Mouse (Mus musculus) neural tube, embryonic 14.5 days (tissue): ENCODE results near the gene Pnma1. TPM values are rescaled to one million over a fixed set of nuclear protein-coding genes. Genes with fewer than 3 reads are reported as not detected.
A peak's percentile ranks its signal among the peaks of the same experiment; 100 is the strongest.

Source experiments
- ATAC-seq: fragments of 200-750 bp; cut with Nextera tagmentation; 2 replicates; pipeline ENCODE4 v1.8.0; 2017; ENCODE audit warnings: low read depth, mild to moderate bottlenecking, moderate TSS enrichment, moderate library complexity
- H3K27ac ChIP-seq: fragments of 300-500 bp; sonication (generic); 2 replicates; pipeline ENCODE4 v1.5.1; 2014; ENCODE audit warnings: low read depth, mild to moderate bottlenecking, control low read depth, low read length, moderate library complexity, mixed read lengths
- H3K27me3 ChIP-seq: fragments of 300-500 bp; sonication (generic); 2 replicates; pipeline ENCODE4 v1.6.1; 2014; ENCODE audit warnings: low read length; ENCODE audit not compliant: control insufficient read depth, insufficient read depth
- H3K36me3 ChIP-seq: fragments of 300-500 bp; sonication (generic); 2 replicates; pipeline ENCODE4 v1.6.1; 2014; ENCODE audit warnings: low read length, mixed read lengths; ENCODE audit not compliant: control insufficient read depth, insufficient read depth
- H3K4me1 ChIP-seq: fragments of 300-500 bp; sonication (generic); 2 replicates; pipeline ENCODE4 v1.6.1; 2014; ENCODE audit warnings: low read length; ENCODE audit not compliant: control insufficient read depth, insufficient read depth
- H3K4me2 ChIP-seq: fragments of 300-500 bp; sonication (generic); 2 replicates; pipeline ENCODE4 v1.6.1; 2014; ENCODE audit warnings: mild to moderate bottlenecking, low read depth, low read length, control low read depth
- H3K4me3 ChIP-seq: fragments of 300-500 bp; sonication (generic); 2 replicates; pipeline ENCODE4 v1.5.1; 2014; ENCODE audit warnings: low read depth, low read length, control low read depth, mixed read lengths
- H3K9ac ChIP-seq: fragments of 300-500 bp; sonication (generic); replicated peaks from 2 replicates; pipeline ENCODE4 v1.6.1; 2014; ENCODE audit warnings: low read depth, mild to moderate bottlenecking, control low read depth, low read length, mixed read lengths
- H3K9me3 ChIP-seq: fragments of 300-500 bp; sonication (generic); 2 replicates; pipeline ENCODE4 v1.6.1; 2016; ENCODE audit warnings: low read length; ENCODE audit not compliant: control insufficient read depth
- WGBS: fragments of 180-500 bp; shearing (Covaris S2); extraction: QIAGEN DNeasy Blood & Tissue Kit; methylation state at CpG from one replicate; pipeline ENCODE4 v1.1.7; 2014; 5-methylcytosine and 5-hydroxymethylcytosine counted together
- polyA plus RNA-seq: library from polyadenylated mRNA; unstranded; fragments of >200 nt; fragmentation: Nextera tagmentation; extraction: Ambion mirVana; gene quantifications from 2 replicates; pipeline ENCODE4 v1.2.1, GENCODE M21; 2014

Gene Pnma1
- polyA plus RNA-seq, 1 experiment from 2014 or later: 3.4 TPM

GRCm38 (mm10) chr12:84190151-84190820, 42.0 kb upstream of the Pnma1 start:
- Histone ChIP-seq H3K4me1 (peaks cover 45% of the 10 kb centered on the region), H3K9me3 (no peaks in the 10 kb centered on the region), H3K9ac (0 out of 2 replicates have a peak overlapping the region, but pooled peaks have one; percentile 21), H3K4me2 (peak overlapping the region; percentile 97), H3K27ac (no peak overlapping the region), H3K36me3 (no peaks in the 10 kb centered on the region), H3K4me3 (no peak overlapping the region), H3K27me3 (no peaks in the 10 kb centered on the region)
- no peak for ATAC-seq
- WGBS: 29% methylated on average over 12 of the region's 15 CpGs

- no peak for ATAC-seq
- H3K36me3 ChIP-seq: no peaks in the 10 kb centered on the region
- no peak overlapping the region for H3K9ac ChIP-seq
- H3K4me1 ChIP-seq: peaks cover 45% of the 10 kb centered on the region
- H3K4me2 ChIP-seq: no peak overlapping the region
- 69% methylated on average over 14 of the region's 14 CpGs for WGBS
- no peak overlapping the region for H3K4me3 ChIP-seq
- no peaks in the 10 kb centered on the region for H3K27me3 ChIP-seq
- no peaks in the 10 kb centered on the region for H3K9me3 ChIP-seq
- no peak overlapping the region for H3K27ac ChIP-seq
These were observed 40.7 kb upstream of the Pnma1 start for GRCm38 (mm10) chr12:84188881-84189444.

- Histone ChIP-seq H3K27ac (peak overlapping the region; percentile 34; the same call in 1 of the 2 replicates), H3K4me3 (no peak overlapping the region), H3K27me3 (no peaks in the 10 kb centered on the region), H3K9ac (no peak overlapping the region), H3K36me3 (no peaks in the 10 kb centered on the region), H3K4me1 (peaks cover 45% of the 10 kb centered on the region), H3K4me2 (no peak overlapping the region), H3K9me3 (no peaks in the 10 kb centered on the region)
- WGBS: 63% methylated on average over 15 of the region's 15 CpGs
- ATAC-seq: no peak
These were observed 39.7 kb upstream of the Pnma1 start for GRCm38 (mm10) chr12:84187752-84188601.

GRCm38 (mm10) chr12:84186950-84187349, 38.7 kb upstream of the Pnma1 start:
- Histone ChIP-seq H3K4me3 (no peak overlapping the region), H3K36me3 (no peaks in the 10 kb centered on the region), H3K27ac (no peak overlapping the region), H3K9ac (no peak overlapping the region), H3K4me1 (peaks cover 42% of the 10 kb centered on the region), H3K4me2 (no peak overlapping the region), H3K9me3 (no peaks in the 10 kb centered on the region), H3K27me3 (no peaks in the 10 kb centered on the region)
- peak; percentile 9; the same call in 1 of the 2 replicates for ATAC-seq
- 47% methylated on average over 5 of the region's 5 CpGs for WGBS

GRCm38 (mm10) chr12:84186536-84186935, 38.2 kb upstream of the Pnma1 start:
- 61% methylated on average over 3 of the region's 3 CpGs for WGBS
- no peaks in the 10 kb centered on the region for H3K36me3 ChIP-seq
- ATAC-seq: no peak
- H3K27me3 ChIP-seq: no peaks in the 10 kb centered on the region
- no peak overlapping the region for H3K27ac ChIP-seq
- H3K4me2 ChIP-seq: no peak overlapping the region
- peaks cover 42% of the 10 kb centered on the region for H3K4me1 ChIP-seq
- no peak overlapping the region for H3K9ac ChIP-seq
- H3K4me3 ChIP-seq: no peak overlapping the region
- H3K9me3 ChIP-seq: no peaks in the 10 kb centered on the region

GRCm38 (mm10) chr12:84185547-84185946, 37.3 kb upstream of the Pnma1 start:
- H3K4me1 ChIP-seq: peaks cover 42% of the 10 kb centered on the region

GRCm38 (mm10) chr12:84184979-84185378, 36.7 kb upstream of the Pnma1 start:
- Histone ChIP-seq H3K36me3 (no peaks in the 10 kb centered on the region), H3K4me3 (no peak overlapping the region), H3K4me1 (peaks cover 42% of the 10 kb centered on the region), H3K4me2 (no peak overlapping the region), H3K27ac (no peak overlapping the region), H3K27me3 (no peaks in the 10 kb centered on the region), H3K9me3 (no peaks in the 10 kb centered on the region), H3K9ac (no peak overlapping the region)
- WGBS: 90% methylated on average over 5 of the region's 5 CpGs
- ATAC-seq: no peak

More at GRCm38 (mm10) chr12:84185547-84185946, 37.3 kb upstream of the Pnma1 start:
- H3K27ac ChIP-seq: no peak overlapping the region
- H3K27me3 ChIP-seq: no peaks in the 10 kb centered on the region
- no peak overlapping the region for H3K9ac ChIP-seq
- no peak for ATAC-seq
- no peak overlapping the region for H3K4me3 ChIP-seq
- no peaks in the 10 kb centered on the region for H3K9me3 ChIP-seq
- H3K4me2 ChIP-seq: no peak overlapping the region
- no peaks in the 10 kb centered on the region for H3K36me3 ChIP-seq
- 83% methylated on average over 6 of the region's 6 CpGs for WGBS

- ATAC-seq: no peak
- H3K27me3 ChIP-seq: no peaks in the 10 kb centered on the region
- H3K4me3 ChIP-seq: no peak overlapping the region
- no peaks in the 10 kb centered on the region for H3K9me3 ChIP-seq
- peaks cover 37% of the 10 kb centered on the region for H3K4me1 ChIP-seq
- no peak overlapping the region for H3K27ac ChIP-seq
- no peaks in the 10 kb centered on the region for H3K36me3 ChIP-seq
- H3K9ac ChIP-seq: no peak overlapping the region
- H3K4me2 ChIP-seq: no peak overlapping the region
- WGBS: 30% methylated on average over 6 of the region's 6 CpGs
These were observed 33.7 kb upstream of the Pnma1 start for GRCm38 (mm10) chr12:84181999-84182398.
